Mouse (Mus musculus) ES-E14 (cell line): ENCODE measurements around the gene Ccdc169. TPM values are rescaled to one million over a fixed set of nuclear protein-coding genes. Genes with fewer than 3 reads are reported as not detected.

Experiments used
- DNase-seq: peaks from one replicate; pipeline ENCODE4 v3.0.0-alpha.2; 2013; ENCODE audit warnings: low read depth, low spot score
- H3K27ac ChIP-seq: 2 replicates; pipeline ENCODE4 v1.5.1; 2012; ENCODE audit warnings: low read depth, mild to moderate bottlenecking, low read length, moderate library complexity, mixed read lengths; ENCODE audit not compliant: poor library complexity, insufficient read depth, severe bottlenecking
- H3K36me3 ChIP-seq: 2 replicates; pipeline ENCODE4 v1.6.1; 2012; ENCODE audit warnings: mild to moderate bottlenecking, low read length, moderate library complexity, mixed read lengths; ENCODE audit not compliant: control insufficient read depth, poor library complexity, insufficient read depth, severe bottlenecking
- H3K4me1 ChIP-seq, 2 experiments: fragments of 150-350 bp in 1 of 2; sonication (generic) in 1 of 2; 2 replicates each; pipeline ENCODE4 v1.6.1; 2012; ENCODE audit warnings: low read length in 2 of 2, mild to moderate bottlenecking in 1 of 2, mixed read lengths in 1 of 2; ENCODE audit not compliant: control insufficient read depth in 2 of 2, insufficient read depth in 2 of 2, poor library complexity in 1 of 2
- H3K4me3 ChIP-seq, 2 experiments: fragments of 150-350 bp in 1 of 2; sonication (generic) in 1 of 2; 2 replicates each; pipeline ENCODE4 v1.5.1; 2012; ENCODE audit warnings: low read length in 2 of 2, low read depth in 1 of 2, mild to moderate bottlenecking in 1 of 2, mixed read lengths in 1 of 2; ENCODE audit not compliant: insufficient read depth in 1 of 2, poor library complexity in 1 of 2, severe bottlenecking in 1 of 2
- H3K9ac ChIP-seq: 2 replicates; pipeline ENCODE4 v1.6.1; 2012; ENCODE audit warnings: low read depth, mild to moderate bottlenecking, low read length, mixed read lengths; ENCODE audit not compliant: poor library complexity, insufficient read depth, severe bottlenecking
- H3K9me3 ChIP-seq: fragments of 150-350 bp; sonication (generic); 2 replicates; pipeline ENCODE4 v1.6.1; 2012; ENCODE audit warnings: low read depth, mild to moderate bottlenecking, low read length; ENCODE audit not compliant: control insufficient read depth, insufficient read depth
- CHD2 ChIP-seq: IDR thresholded peaks from 2 replicates; pipeline ENCODE4 v1.6.1; 2014; ENCODE audit warnings: mild to moderate bottlenecking, low read depth, low read length, inconsistent platforms
- HCFC1 ChIP-seq: IDR thresholded peaks from 2 replicates; pipeline ENCODE4 v1.6.1; 2012; ENCODE audit warnings: low read length, inconsistent platforms, borderline replicate concordance; ENCODE audit not compliant: insufficient read depth
- MAFK ChIP-seq: IDR thresholded peaks from 2 replicates; pipeline ENCODE4 v1.6.1; 2014; ENCODE audit warnings: mild to moderate bottlenecking, low read depth, low read length, inconsistent platforms; ENCODE audit not compliant: insufficient read depth
- ZC3H11A ChIP-seq: IDR thresholded peaks from 2 replicates; pipeline ENCODE4 v1.6.1; 2012; ENCODE audit warnings: low read depth, mild to moderate bottlenecking, inconsistent platforms, low read length, borderline replicate concordance
- ZNF384 ChIP-seq: IDR thresholded peaks from 2 replicates; pipeline ENCODE4 v1.6.1; 2012; ENCODE audit warnings: low read depth, low read length, inconsistent platforms
- in situ Hi-C, 2 experiments: fragments of 600-800 bp; cut with MboI; formaldehyde crosslinking; loops; one replicate each; pipeline ENCODE4 v1.15.1; 2025; ENCODE audit warnings: low sequenced_read_pairs in 2 of 2, inconsistent platforms in 1 of 2; ENCODE audit not compliant: unreplicated experiment in 2 of 2
- total RNA-seq: library from RNA; depleted of rRNA; stranded (reverse); fragments of 300-350 nt; gene quantifications from 2 replicates; pipeline ENCODE4 v1.2.3, GENCODE M21; 2012

Ccdc169 gene
- total RNA-seq, 1 experiment, result 0.54 TPM

- no peak overlapping the region for H3K9ac ChIP-seq
- H3K27ac ChIP-seq, result no peak overlapping the region
- no peaks in the 10 kb centered on the region for H3K36me3 ChIP-seq
- H3K4me3 ChIP-seq, result no peak overlapping the region
- TF ChIP-seq ZNF384, result no peak
- TF ChIP-seq CHD2, result no peak
- TF ChIP-seq HCFC1, result no peak
- TF ChIP-seq ZC3H11A, result no peak
- TF ChIP-seq MAFK, result no peak
- H3K9me3 ChIP-seq, result no peaks in the 10 kb centered on the region
- DNase-seq, result no peak
- H3K4me1 ChIP-seq, result 0 out of 4 replicates have a peak, but pooled peaks cover 0 to 1% of the 10 kb centered on the region in 2 experiments
- in situ Hi-C loops, result no loop called here
These were observed 10.0 kb downstream of the Ccdc169 start for GRCm38 (mm10) chr3:55147156-55147555.

GRCm38 (mm10) chr3:55148091-55148490 is 11.0 kb downstream of the Ccdc169 start:
- DNase-seq, result no peak
- Histone ChIP-seq H3K4me1 (0 out of 4 replicates have a peak, but pooled peaks cover 0 to 1% of the 10 kb centered on the region in 2 experiments), H3K27ac (no peak overlapping the region), H3K36me3 (no peaks in the 10 kb centered on the region), H3K4me3 (no peak overlapping the region), H3K9me3 (no peaks in the 10 kb centered on the region), H3K9ac (no peak overlapping the region)
- in situ Hi-C loops, result no loop called here
- TF ChIP-seq MAFK (no peak), ZC3H11A (no peak), HCFC1 (no peak), CHD2 (no peak), ZNF384 (no peak)

DNA sequence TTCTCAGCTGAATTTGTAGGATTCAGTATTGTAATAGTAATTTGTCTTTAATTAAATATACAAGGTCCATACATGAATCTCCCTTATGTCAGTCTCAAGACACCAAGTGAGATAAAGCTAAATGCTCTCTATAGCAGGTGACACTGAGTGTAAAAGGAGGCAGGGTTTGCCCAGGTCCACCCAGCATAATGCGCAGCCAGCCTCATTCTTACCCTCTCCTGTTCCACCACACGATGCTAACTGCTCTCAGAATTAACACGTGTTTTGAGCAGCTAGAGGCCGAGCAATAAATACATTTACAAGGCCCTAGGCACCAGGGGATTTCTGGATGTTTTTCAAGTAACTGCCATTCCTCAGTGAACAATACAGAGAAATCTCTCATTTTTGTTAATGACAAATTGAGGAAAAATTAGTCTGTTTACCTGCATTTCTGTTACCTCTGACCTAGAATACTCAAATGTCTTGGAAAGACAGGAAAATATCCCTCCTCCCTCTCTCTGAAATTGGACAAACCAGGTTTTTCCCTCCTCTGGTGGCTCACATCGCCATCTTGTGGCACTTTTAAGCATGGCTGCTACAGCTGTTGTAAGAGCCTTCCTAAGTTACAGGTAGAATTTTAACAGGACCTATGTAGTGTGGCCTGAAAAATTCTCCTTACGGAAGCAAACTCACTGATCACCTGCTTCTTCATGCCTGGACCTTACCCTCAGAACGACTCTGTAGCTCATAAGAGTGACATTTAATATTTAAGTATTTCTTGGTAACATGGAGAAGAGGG is 14.7 kb downstream of the Ccdc169 start:
- Histone ChIP-seq H3K4me1 (0 out of 4 replicates have a peak, but pooled peaks cover 0 to 1% of the 10 kb centered on the region in 2 experiments), H3K36me3 (no peaks in the 10 kb centered on the region), H3K27ac (no peak overlapping the region), H3K9ac (no peak overlapping the region), H3K9me3 (no peaks in the 10 kb centered on the region), H3K4me3 (no peak overlapping the region)
- peak; percentile 46 for DNase-seq
- in situ Hi-C loops, result no loop called here
- TF ChIP-seq ZC3H11A (0 out of 2 replicates have a peak, but pooled peaks have one; percentile 26), MAFK (no peak), CHD2 (no peak), HCFC1 (no peak)

DNA sequence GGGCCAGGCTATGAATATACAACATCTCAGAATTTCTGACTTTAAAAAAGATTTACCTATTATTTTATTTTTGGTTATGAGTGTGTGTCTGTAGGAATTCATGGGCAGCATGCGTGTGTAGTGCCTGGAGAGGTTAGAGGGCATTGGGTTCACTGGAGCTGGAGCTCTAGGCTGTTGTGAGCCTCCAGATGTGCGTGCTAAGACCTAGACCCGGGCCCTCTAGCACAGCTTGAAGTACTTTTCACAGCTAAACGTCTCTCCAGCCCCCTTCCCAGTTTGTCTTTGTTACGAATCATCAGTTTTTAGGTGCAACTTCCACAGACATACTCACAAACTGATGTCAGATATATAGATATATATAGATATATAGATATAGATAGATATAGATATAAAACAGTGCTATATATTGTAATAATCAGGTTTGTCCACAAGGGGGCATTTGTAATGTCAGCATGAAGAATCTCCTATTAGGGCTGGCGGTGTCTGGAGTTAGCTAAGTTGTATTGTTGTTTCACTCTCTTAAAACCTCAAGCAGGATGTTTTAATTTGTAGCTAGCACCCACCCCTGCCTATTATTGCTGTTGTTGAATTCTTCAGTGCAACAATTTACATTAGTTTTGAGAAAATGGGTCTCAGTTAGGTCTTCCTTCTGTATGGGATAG is 15.7 kb downstream of the Ccdc169 start:
- Histone ChIP-seq H3K9ac (no peak overlapping the region), H3K4me1 (0 out of 4 replicates have a peak, but pooled peaks cover 0 to 1% of the 10 kb centered on the region in 2 experiments), H3K4me3 (no peak overlapping the region), H3K27ac (no peak overlapping the region), H3K9me3 (no peaks in the 10 kb centered on the region), H3K36me3 (no peaks in the 10 kb centered on the region)
- peak; percentile 31 for DNase-seq
- in situ Hi-C loops, result no loop called here
- no peak for TF ChIP-seq MAFK
- no peak for TF ChIP-seq ZC3H11A
- no peak for TF ChIP-seq HCFC1
- TF ChIP-seq CHD2, result no peak
- no peak for TF ChIP-seq ZNF384
